Mouse (Mus musculus): ENCODE results near the gene Slco2a1.

Slco2a1 gene

GRCm38 (mm10) chr9:103134450-103135030 is 146.0 kb downstream of the Slco2a1 start:
- peak overlapping the region; percentile 32; the same call in 1 of the 2 replicates for H3K4me3 ChIP-seq (replicated peaks; ENCODE audit: low read length)
- H3K36me3 ChIP-seq (ENCODE audit: insufficient read depth, low read length): no peaks in the 10 kb centered on the region
- peaks cover 19% of the 10 kb centered on the region for H3K9me3 ChIP-seq (ENCODE audit: low read length)
- H3K4me1 ChIP-seq (replicated peaks; ENCODE audit: low read depth, low read length): peaks cover 68% of the 10 kb centered on the region
- no peak for TF ChIP-seq NANOG (IDR thresholded peaks at IDR 0.05; ENCODE audit: borderline replicate concordance, low read length)
- TF ChIP-seq CTCF (conservative IDR thresholded peaks at IDR 0.05; ENCODE audit: low read length): no peak
- TF ChIP-seq POU5F1 (IDR thresholded peaks at IDR 0.05; ENCODE audit: borderline replicate concordance, low read length): no peak
- peaks cover 13% of the 10 kb centered on the region for H3K27me3 ChIP-seq (ENCODE audit: insufficient read depth, low read length)

GRCm38 (mm10) chr9:103139481-103139880 is 151.0 kb downstream of the Slco2a1 start:
- TF ChIP-seq NANOG (IDR thresholded peaks at IDR 0.05; ENCODE audit: borderline replicate concordance, low read length) (no peak), POU5F1 (IDR thresholded peaks at IDR 0.05; ENCODE audit: borderline replicate concordance, low read length) (no peak), CTCF (conservative IDR thresholded peaks at IDR 0.05; ENCODE audit: low read length) (no peak)
- H3K27me3 ChIP-seq (ENCODE audit: insufficient read depth, low read length): peaks cover 13% of the 10 kb centered on the region
- peaks cover 64% of the 10 kb centered on the region for H3K4me1 ChIP-seq (replicated peaks; ENCODE audit: low read depth, low read length)
- no peaks in the 10 kb centered on the region for H3K36me3 ChIP-seq (ENCODE audit: insufficient read depth, low read length)
- H3K9me3 ChIP-seq (ENCODE audit: low read length): no peaks in the 10 kb centered on the region
- no peak overlapping the region for H3K4me3 ChIP-seq (replicated peaks; ENCODE audit: low read length)

- peaks cover 63% of the 10 kb centered on the region for H3K4me1 ChIP-seq (replicated peaks; ENCODE audit: low read depth, low read length)
- TF ChIP-seq CTCF (conservative IDR thresholded peaks at IDR 0.05; ENCODE audit: low read length): no peak
- no peaks in the 10 kb centered on the region for H3K9me3 ChIP-seq (ENCODE audit: low read length)
- no peaks in the 10 kb centered on the region for H3K36me3 ChIP-seq (ENCODE audit: insufficient read depth, low read length)
- H3K27me3 ChIP-seq (ENCODE audit: insufficient read depth, low read length): peaks cover 13% of the 10 kb centered on the region
- H3K4me3 ChIP-seq (replicated peaks; ENCODE audit: low read length): no peak overlapping the region
Observed at GRCm38 (mm10) chr9:103140384-103140783, 151.9 kb downstream of the Slco2a1 start.

- H3K27me3 ChIP-seq (ENCODE audit: insufficient read depth, low read length): peaks cover 6% of the 10 kb centered on the region
- H3K4me1 ChIP-seq (replicated peaks; ENCODE audit: low read depth, low read length): peaks cover 63% of the 10 kb centered on the region
- TF ChIP-seq NANOG (IDR thresholded peaks at IDR 0.05; ENCODE audit: borderline replicate concordance, low read length) (no peak), CTCF (conservative IDR thresholded peaks at IDR 0.05; ENCODE audit: low read length) (no peak), POU5F1 (IDR thresholded peaks at IDR 0.05; ENCODE audit: borderline replicate concordance, low read length) (no peak)
- H3K9me3 ChIP-seq (ENCODE audit: low read length): no peaks in the 10 kb centered on the region
- H3K36me3 ChIP-seq (ENCODE audit: insufficient read depth, low read length): no peaks in the 10 kb centered on the region
- H3K4me3 ChIP-seq (replicated peaks; ENCODE audit: low read length): no peak overlapping the region
Observed at GRCm38 (mm10) chr9:103141266-103141665, 152.8 kb downstream of the Slco2a1 start.

- Histone ChIP-seq H3K4me1 (replicated peaks; ENCODE audit: low read depth, low read length) (peaks cover 56% of the 10 kb centered on the region), H3K27me3 (ENCODE audit: insufficient read depth, low read length) (no peaks in the 10 kb centered on the region; the same call in 1 of the 2 replicates), H3K36me3 (ENCODE audit: insufficient read depth, low read length) (no peaks in the 10 kb centered on the region), H3K4me3 (replicated peaks; ENCODE audit: low read length) (no peak overlapping the region), H3K9me3 (ENCODE audit: low read length) (no peaks in the 10 kb centered on the region)
- no peak for TF ChIP-seq NANOG (IDR thresholded peaks at IDR 0.05; ENCODE audit: borderline replicate concordance, low read length)
- no peak for TF ChIP-seq POU5F1 (IDR thresholded peaks at IDR 0.05; ENCODE audit: borderline replicate concordance, low read length)
- TF ChIP-seq CTCF (conservative IDR thresholded peaks at IDR 0.05; ENCODE audit: low read length): no peak
Observed at GRCm38 (mm10) chr9:103143881-103144280, 155.4 kb downstream of the Slco2a1 start.

GRCm38 (mm10) chr9:103145351-103145750 is 156.8 kb downstream of the Slco2a1 start:
- H3K36me3 ChIP-seq (ENCODE audit: insufficient read depth, low read length): no peaks in the 10 kb centered on the region
- no peaks in the 10 kb centered on the region; the same call in 1 of the 2 replicates for H3K27me3 ChIP-seq (ENCODE audit: insufficient read depth, low read length)
- no peak for TF ChIP-seq CTCF (conservative IDR thresholded peaks at IDR 0.05; ENCODE audit: low read length)
- no peak for TF ChIP-seq POU5F1 (IDR thresholded peaks at IDR 0.05; ENCODE audit: borderline replicate concordance, low read length)
- TF ChIP-seq NANOG (IDR thresholded peaks at IDR 0.05; ENCODE audit: borderline replicate concordance, low read length): no peak
- H3K4me3 ChIP-seq (replicated peaks; ENCODE audit: low read length): no peak overlapping the region
- no peaks in the 10 kb centered on the region for H3K9me3 ChIP-seq (ENCODE audit: low read length)
- peaks cover 48% of the 10 kb centered on the region for H3K4me1 ChIP-seq (replicated peaks; ENCODE audit: low read depth, low read length)

All from E14TG2a.4 (cell line).